Mouse (Mus musculus): ENCODE measurements around the gene RPS10-NUDT3.

Gene RPS10-NUDT3

DNA sequence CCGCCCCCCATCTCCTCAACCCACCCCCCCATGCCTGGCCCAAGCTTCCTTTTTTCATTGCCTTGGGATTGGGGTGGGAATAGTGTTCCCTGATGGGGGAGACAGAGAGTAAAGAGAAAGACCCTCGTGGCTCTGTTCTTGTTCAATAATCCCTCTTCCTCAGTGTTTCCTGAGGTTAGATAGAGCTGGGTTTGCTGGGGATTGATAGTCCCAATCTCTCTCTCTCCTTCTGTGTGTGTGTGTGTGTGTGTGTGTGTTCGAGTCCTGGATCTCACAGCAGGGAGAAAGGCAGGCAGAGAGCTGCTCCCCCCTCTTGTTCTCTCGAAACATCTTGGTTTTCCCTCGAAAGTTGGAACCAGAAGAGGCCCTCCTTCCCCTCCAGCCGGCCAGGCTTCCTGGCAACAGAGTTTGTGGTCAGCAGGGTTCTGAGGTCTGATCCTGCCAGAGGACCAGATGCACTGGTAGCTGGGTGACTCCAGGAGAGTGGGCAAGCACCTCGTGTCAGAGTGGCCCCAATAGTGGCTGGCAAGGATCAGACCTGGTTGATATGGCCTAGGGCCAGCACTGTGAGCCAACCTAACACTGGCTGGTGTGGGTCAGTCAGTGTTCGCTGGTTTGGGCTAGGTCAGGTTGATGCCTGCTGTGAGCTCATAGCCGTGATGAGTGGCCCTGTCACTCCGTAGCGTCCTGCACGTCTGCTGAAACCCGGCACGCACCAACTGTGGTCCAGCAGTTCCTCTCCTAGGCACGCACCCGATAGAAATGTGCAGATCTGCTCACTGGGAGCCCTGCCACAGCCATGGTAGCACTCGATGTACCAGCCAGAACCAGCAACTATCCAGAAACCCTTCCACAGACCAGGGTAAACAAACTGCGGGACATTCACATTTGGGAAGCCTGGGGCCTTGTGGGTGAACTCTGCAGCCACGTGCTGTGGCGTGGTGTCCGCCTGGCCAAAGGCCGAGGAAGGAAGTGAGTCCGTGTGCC is 82.5 kb downstream of the RPS10-NUDT3 start:
- DNase-seq: peak; percentile 82 to 90

- no peak for DNase-seq
Observed at GRCm38 (mm10) chr17:27551393-27551940, 83.6 kb downstream of the RPS10-NUDT3 start.

GRCm38 (mm10) chr17:27549234-27549633 is 85.8 kb downstream of the RPS10-NUDT3 start:
- DNase-seq: peak; percentile 63 to 66

DNA sequence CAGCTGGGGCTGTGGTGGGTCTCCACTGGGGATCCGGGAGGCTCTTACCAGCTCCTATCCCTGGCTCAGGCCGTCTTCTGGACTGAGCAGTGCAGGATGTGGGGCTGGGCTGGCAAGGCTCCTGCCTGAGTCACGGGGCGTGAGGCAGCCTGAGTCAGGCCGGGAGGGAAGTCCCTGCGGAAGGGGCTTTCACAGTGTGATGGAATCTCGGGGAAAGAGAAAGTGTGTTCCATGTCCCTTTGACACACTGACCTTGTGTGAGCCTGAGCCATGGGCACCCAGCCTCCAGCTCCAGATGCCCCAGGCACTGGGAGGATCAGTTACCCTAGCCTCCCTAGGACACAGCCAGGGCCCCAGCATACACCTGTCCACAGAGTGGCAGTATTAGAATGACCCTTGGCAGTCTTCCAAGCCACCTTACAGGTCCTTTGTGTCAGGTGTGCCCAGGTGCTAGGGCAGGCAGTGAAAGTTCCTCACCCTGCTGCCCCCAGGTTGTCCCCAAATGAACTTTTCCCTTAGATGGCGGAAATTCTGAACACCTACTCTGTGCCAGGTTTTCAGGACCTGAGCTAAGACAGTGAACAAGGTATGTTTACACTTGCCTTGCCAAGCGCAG is 87.7 kb downstream of the RPS10-NUDT3 start:
- peak in 1 of 2 experiments; percentile 27 for DNase-seq

DNA sequence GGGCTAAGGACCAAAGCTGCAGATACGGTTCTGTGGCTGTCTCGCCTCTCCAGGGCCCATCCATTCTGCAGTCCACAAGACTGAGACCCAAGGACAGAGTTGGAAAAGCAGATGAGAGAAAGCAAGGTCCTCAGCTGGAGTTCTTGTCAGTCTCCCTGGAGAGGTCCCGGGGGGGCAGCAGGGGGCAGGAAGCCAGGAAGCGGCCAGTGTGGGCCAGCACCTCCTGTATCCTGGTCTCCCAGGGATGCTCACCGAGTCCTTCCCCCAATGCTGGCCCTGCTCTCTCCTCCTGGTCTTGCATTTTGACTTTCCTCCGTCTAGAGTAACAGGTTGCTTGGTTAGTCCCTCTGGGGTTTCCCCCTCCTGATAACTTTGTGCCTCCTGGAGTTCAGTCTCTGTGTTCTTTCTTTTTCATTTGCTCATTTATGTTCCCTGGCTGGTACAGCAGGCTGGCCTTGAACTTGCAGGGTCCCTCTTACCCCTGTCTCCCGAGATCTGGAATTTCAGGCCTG is 88.4 kb downstream of the RPS10-NUDT3 start:
- DNase-seq: peak in 1 of 2 experiments; percentile 36

GRCm38 (mm10) chr17:27545991-27546390 is 89.0 kb downstream of the RPS10-NUDT3 start:
- DNase-seq: peak in 1 of 2 experiments; percentile 21

- DNase-seq: no peak
Observed at GRCm38 (mm10) chr17:27544551-27544950, 90.5 kb downstream of the RPS10-NUDT3 start.

- DNase-seq: peak in 1 of 2 experiments; percentile 42
Observed at GRCm38 (mm10) chr17:27541984-27542383, 93.0 kb downstream of the RPS10-NUDT3 start.

DNA sequence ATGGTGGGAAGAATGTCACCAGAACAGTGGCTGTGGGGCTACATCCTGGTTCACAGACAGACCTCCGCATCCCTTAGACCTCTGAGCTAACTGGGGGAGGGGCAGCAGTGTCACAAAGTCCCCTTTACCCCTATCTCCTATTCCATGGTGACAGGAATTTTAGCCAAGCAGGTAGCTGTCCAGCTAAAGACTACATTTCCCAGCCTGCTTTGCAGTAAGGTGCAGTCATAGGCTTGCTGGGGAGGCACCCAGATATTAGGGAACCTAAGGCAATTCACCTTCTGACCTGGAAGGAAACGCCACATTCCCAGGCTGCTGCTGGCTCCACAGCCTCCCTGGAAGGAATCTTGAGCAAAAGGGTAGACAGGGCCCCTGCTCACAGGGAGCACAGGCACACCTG is 93.8 kb downstream of the RPS10-NUDT3 start:
- peak in 1 of 2 experiments; percentile 25 for DNase-seq

GRCm38 (mm10) chr17:27534718-27535117 is 100.3 kb downstream of the RPS10-NUDT3 start:
- DNase-seq: peak; percentile 95 to 97

GRCm38 (mm10) chr17:27533354-27533753 is 101.7 kb downstream of the RPS10-NUDT3 start:
- peak in 1 of 2 experiments; percentile 23 for DNase-seq

DNA sequence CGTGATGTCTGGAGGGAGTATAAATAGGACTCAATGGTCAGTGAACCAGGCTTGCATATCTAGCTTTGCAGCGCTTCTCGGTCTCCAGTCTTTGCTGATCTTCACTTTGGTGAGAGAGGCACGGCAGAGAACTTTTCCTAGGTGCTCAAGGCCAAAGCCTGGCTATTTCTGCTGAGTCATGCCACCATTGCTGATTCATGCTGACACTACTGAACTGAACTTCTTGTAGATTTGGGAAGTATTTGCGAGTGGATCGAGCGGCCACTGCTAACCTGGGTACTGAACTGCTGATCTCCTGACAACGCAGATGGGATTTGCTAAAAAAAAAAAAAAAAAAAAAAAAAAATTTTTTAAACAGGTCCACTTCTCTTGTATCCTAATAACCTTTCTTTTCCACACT is 102.9 kb downstream of the RPS10-NUDT3 start:
- DNase-seq: no peak
